Mouse (Mus musculus) erythroblast, embryonic 14.5 days (primary cell): ENCODE measurements around the gene Vamp2. TPM values are rescaled to one million over a fixed set of nuclear protein-coding genes. Genes with fewer than 3 reads are reported as not detected.

Source experiments
- H3K27me3 ChIP-seq: 2 replicates; pipeline ENCODE4 v1.6.1; 2012; ENCODE audit warnings: inconsistent platforms; ENCODE audit not compliant: control insufficient read depth
- H3K36me3 ChIP-seq: 2 replicates; pipeline ENCODE4 v1.6.1; 2012; ENCODE audit warnings: mild to moderate bottlenecking, inconsistent platforms; ENCODE audit not compliant: control insufficient read depth
- H3K4me1 ChIP-seq: 2 replicates; pipeline ENCODE4 v1.6.1; 2012; ENCODE audit warnings: inconsistent platforms; ENCODE audit not compliant: control insufficient read depth
- H3K4me3 ChIP-seq: replicated peaks from 2 replicates; pipeline ENCODE3; 2012; ENCODE audit warnings: moderate library complexity, mild to moderate bottlenecking, inconsistent platforms
- H3K9me3 ChIP-seq: 2 replicates; pipeline ENCODE4 v1.6.1; 2012; ENCODE audit warnings: low read length, inconsistent platforms, mixed read lengths; ENCODE audit not compliant: control insufficient read depth
- GATA1 ChIP-seq: IDR thresholded peaks from 2 replicates; pipeline ENCODE4 v1.6.1; 2012; ENCODE audit warnings: low read length, inconsistent platforms, mixed read lengths
- TAL1 ChIP-seq: IDR thresholded peaks from 3 replicates; pipeline ENCODE4 v1.6.1; 2012; ENCODE audit warnings: low read length, inconsistent platforms, mixed read lengths
- polyA plus RNA-seq: library from polyadenylated mRNA; stranded (reverse); fragments of >175 nt; gene quantifications from 2 replicates; pipeline ENCODE4 v1.2.3, GENCODE M21; 2012

Vamp2 gene
- polyA plus RNA-seq, 1 experiment: 7.9 TPM

GRCm38 (mm10) chr11:69100639-69101360, 12.5 kb downstream of the Vamp2 start:
- H3K4me3 ChIP-seq: peak overlapping the region; percentile 65
- H3K4me1 ChIP-seq: peaks cover 50% of the 10 kb centered on the region
- no peaks in the 10 kb centered on the region for H3K27me3 ChIP-seq
- peaks cover 54% of the 10 kb centered on the region for H3K36me3 ChIP-seq
- no peak for TF ChIP-seq TAL1
- no peak for TF ChIP-seq GATA1
- H3K9me3 ChIP-seq: no peaks in the 10 kb centered on the region

DNA sequence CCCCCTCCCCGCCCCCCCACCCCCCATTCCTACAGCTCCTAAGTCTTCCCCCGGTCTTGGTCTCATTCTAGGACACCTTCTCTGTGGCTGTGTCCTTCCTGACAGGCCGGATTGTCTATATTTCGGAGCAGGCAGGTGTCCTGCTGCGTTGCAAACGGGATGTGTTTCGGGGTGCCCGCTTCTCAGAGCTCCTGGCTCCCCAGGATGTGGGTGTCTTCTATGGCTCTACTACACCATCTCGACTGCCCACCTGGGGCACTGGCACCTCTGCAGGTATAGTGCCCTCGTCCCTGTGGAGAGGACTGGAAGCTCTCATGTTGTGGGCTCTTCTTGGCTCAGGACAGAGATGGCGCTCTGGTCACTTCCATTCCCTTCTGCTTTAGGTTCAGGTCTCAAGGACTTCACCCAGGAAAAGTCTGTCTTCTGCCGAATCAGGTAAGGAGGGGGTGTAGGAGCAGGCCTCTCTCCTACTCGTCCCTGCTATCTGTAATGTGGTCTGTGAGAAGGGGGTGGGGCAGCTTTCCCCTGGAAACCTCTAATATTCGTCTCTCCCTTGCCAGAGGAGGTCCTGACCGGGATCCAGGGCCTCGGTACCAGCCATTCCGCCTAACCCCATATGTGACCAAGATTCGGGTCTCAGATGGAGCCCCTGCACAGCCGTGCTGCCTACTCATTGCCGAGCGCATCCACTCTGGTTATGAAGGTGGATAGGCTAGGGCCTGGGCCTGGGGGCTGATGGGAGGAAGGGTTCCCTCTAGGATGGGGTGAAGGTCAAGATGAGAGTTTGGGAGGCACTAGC, 13.5 kb downstream of the Vamp2 start:
- Histone ChIP-seq H3K9me3 (no peaks in the 10 kb centered on the region), H3K27me3 (no peaks in the 10 kb centered on the region), H3K4me1 (peaks cover 40% of the 10 kb centered on the region), H3K36me3 (peaks cover 61% of the 10 kb centered on the region), H3K4me3 (no peak overlapping the region)
- TF ChIP-seq TAL1 (no peak), GATA1 (no peak)

DNA sequence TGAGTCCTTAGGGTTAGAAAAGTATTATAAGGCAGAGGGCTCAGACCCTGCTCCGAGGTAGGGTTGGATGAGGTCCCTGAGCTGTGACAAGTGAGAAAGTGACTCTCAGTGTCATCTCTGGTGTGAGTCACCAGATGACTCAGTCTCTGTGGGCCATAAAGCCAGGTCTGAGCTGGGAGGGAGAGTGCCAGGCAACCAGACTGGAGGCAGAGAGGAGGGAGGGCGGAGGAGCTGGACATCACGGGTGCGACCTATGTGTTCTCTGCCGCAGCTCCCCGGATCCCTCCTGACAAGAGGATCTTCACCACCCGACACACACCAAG, 14.1 kb downstream of the Vamp2 start:
- Histone ChIP-seq H3K4me3 (no peak overlapping the region), H3K9me3 (no peaks in the 10 kb centered on the region), H3K4me1 (peaks cover 35% of the 10 kb centered on the region), H3K36me3 (peaks cover 67% of the 10 kb centered on the region), H3K27me3 (no peaks in the 10 kb centered on the region)
- no peak for TF ChIP-seq TAL1
- no peak for TF ChIP-seq GATA1

DNA sequence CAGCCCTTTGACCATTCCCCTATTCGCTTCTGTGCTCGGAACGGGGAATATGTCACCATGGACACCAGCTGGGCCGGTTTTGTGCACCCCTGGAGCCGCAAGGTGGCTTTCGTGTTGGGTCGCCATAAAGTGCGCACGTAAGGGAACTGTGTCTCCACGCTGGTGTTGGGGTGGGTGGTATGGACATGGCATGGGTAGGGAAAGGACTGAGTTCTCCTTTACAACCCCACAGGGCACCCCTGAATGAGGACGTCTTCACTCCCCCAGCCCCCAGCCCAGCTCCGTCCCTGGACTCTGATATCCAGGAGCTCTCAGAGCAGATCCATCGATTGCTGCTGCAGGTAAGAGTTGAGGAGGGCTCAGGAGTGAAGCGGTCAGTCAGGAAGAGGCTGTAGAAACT, 14.8 kb downstream of the Vamp2 start:
- TF ChIP-seq GATA1 (no peak), TAL1 (no peak)
- Histone ChIP-seq H3K9me3 (no peaks in the 10 kb centered on the region), H3K36me3 (peaks cover 74% of the 10 kb centered on the region), H3K27me3 (no peaks in the 10 kb centered on the region), H3K4me1 (peaks cover 29% of the 10 kb centered on the region), H3K4me3 (no peak overlapping the region)

GRCm38 (mm10) chr11:69103531-69104435, 15.5 kb downstream of the Vamp2 start:
- Histone ChIP-seq H3K36me3 (peaks cover 80% of the 10 kb centered on the region), H3K27me3 (no peaks in the 10 kb centered on the region), H3K4me3 (no peak overlapping the region)

GRCm38 (mm10) chr11:69104487-69104886, 16.2 kb downstream of the Vamp2 start:
- peaks cover 87% of the 10 kb centered on the region for H3K36me3 ChIP-seq
- TF ChIP-seq TAL1: no peak
- no peak for TF ChIP-seq GATA1
- no peaks in the 10 kb centered on the region for H3K9me3 ChIP-seq
- H3K27me3 ChIP-seq: no peaks in the 10 kb centered on the region
- H3K4me1 ChIP-seq: peaks cover 22% of the 10 kb centered on the region
- H3K4me3 ChIP-seq: no peak overlapping the region

More at GRCm38 (mm10) chr11:69103531-69104435, 15.5 kb downstream of the Vamp2 start:
- TF ChIP-seq TAL1 (no peak), GATA1 (no peak)
- Histone ChIP-seq H3K9me3 (no peaks in the 10 kb centered on the region), H3K4me1 (peaks cover 22% of the 10 kb centered on the region)

GRCm38 (mm10) chr11:69105227-69105626, 16.9 kb downstream of the Vamp2 start:
- TF ChIP-seq GATA1 (no peak), TAL1 (no peak)
- Histone ChIP-seq H3K36me3 (peaks cover 89% of the 10 kb centered on the region), H3K27me3 (no peaks in the 10 kb centered on the region), H3K4me1 (peaks cover 21% of the 10 kb centered on the region), H3K9me3 (no peaks in the 10 kb centered on the region), H3K4me3 (no peak overlapping the region)

DNA sequence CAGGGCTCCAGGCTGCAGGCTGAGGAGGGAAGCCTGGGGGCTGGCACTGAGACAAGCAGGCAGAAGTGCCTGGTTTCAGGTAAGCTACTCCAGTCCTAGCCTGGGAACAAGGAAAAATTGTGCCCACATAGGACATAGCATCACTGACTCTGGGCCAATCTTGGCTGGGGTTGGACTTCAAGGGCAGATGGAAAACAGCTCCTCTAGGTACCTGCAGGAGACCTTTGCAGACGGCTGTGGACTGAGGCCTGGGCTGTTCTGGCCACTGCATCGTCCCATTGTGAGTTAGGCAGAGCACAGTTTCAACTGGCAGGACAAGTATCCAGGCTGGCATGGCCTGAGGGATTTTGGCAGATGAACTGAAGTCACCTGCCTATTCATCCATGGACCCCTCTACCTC, 17.5 kb downstream of the Vamp2 start:
- H3K4me1 ChIP-seq: peaks cover 21% of the 10 kb centered on the region
- H3K9me3 ChIP-seq: no peaks in the 10 kb centered on the region
- peaks cover 86% of the 10 kb centered on the region for H3K36me3 ChIP-seq
- TF ChIP-seq TAL1 (no peak), GATA1 (no peak)
- no peaks in the 10 kb centered on the region for H3K27me3 ChIP-seq
- no peak overlapping the region for H3K4me3 ChIP-seq
